Mouse (Mus musculus) left cerebral cortex, postnatal 14 days (tissue): ENCODE data around the gene Prkca. TPM values are rescaled to one million over a fixed set of nuclear protein-coding genes. Genes with fewer than 3 reads are reported as not detected.

Experiments used
- DNase-seq, 2 experiments: peaks; one replicate each; pipeline ENCODE4 v3.0.0; 2021 to 2022; ENCODE audit warnings: low spot score in 2 of 2, mixed read lengths in 1 of 2
- intact Hi-C: fragments of 180-260 bp; cut with DNase I; formaldehyde crosslinking; loops from one replicate; pipeline ENCODE4 v1.15.1; 2025
- long read RNA-seq, 2 experiments: library from polyadenylated mRNA; stranded (forward); transcript quantifications; one replicate each; pipeline ENCODE4 v2.0.0; 2021
- total RNA-seq, 2 experiments: library from RNA; stranded (reverse); gene quantifications; 2 replicates each; pipeline ENCODE4 v1.2.3; 2021

Prkca gene
- total RNA-seq = 100 to 1,000 TPM; 135 to 157 TPM
- long read RNA-seq, experiment 1, full-length matches to known transcripts = 31 of 57 reads
- long read RNA-seq, experiment 1, partial matches to known transcripts = 5 of 57 reads
- long read RNA-seq, experiment 1, other reads (novel, unspliced or antisense) = 21 of 57 reads
- long read RNA-seq, experiment 2, full-length matches to known transcripts = 30 of 46 reads
- long read RNA-seq, experiment 2, partial matches to known transcripts = 4 of 46 reads
- long read RNA-seq, experiment 2, other reads (novel, unspliced or antisense) = 12 of 46 reads

DNA sequence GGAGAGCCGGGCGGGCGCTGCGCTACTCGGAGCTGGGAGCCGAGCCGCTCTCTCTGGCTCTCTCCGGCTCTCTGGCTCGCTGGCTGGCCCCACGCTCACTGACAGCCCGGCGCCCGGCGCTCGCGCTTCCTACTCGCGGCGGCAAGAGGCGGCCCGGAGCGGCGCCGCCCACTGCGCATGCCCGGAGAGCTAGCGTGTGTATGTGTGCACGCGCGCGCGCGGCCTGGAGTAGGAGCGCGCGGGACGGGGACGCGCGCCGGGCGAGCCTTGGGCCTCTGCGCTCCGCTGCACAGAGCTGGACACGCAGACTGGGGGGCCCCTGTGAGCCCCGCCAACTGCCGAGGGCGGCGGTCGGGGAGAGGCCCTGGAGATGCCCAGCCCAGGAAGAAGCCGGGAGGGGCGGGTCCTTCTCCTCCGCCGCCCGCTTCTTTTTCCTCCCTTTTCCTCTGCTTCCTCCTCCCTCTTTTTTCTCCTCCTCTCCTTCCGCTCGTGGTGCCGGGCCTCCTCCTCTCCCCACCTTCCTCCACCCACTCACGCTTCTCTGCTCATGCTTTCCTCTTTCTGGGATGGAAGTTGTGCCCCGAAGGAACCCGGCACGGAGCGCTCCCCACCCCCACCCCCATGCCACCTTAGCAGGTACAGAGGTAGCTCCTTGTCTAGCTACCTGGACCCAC is at the start of gene Prkca:
TSS of gene Prkca (minus strand) at position 140 of the 674 bp plus-strand sequence.
- DNase-seq = peak; percentile 97
- intact Hi-C loops = loop anchor here (5.0 kb wide), 3 partner anchors 47 to 217 kb away; no protein-coding TSS in a partner anchor

DNA sequence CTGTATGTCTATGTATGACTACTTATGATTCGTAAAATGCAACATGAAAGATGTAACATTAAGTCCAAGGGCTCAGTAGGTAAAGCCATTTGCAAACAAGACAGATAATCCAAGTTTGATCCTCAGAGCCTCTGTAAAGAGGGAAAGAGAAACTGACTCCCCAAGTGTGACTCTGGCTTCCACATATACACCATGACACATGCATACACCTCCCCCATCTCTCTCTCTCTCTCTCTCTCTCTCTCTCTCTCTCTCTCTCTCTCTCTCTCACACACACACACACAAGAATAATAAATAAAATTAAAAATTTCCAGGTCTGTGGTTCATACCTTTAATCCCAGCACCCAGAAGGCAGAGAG is 41.9 kb upstream of the Prkca start:
- no peak for DNase-seq
- intact Hi-C loops = no loop called here

DNA sequence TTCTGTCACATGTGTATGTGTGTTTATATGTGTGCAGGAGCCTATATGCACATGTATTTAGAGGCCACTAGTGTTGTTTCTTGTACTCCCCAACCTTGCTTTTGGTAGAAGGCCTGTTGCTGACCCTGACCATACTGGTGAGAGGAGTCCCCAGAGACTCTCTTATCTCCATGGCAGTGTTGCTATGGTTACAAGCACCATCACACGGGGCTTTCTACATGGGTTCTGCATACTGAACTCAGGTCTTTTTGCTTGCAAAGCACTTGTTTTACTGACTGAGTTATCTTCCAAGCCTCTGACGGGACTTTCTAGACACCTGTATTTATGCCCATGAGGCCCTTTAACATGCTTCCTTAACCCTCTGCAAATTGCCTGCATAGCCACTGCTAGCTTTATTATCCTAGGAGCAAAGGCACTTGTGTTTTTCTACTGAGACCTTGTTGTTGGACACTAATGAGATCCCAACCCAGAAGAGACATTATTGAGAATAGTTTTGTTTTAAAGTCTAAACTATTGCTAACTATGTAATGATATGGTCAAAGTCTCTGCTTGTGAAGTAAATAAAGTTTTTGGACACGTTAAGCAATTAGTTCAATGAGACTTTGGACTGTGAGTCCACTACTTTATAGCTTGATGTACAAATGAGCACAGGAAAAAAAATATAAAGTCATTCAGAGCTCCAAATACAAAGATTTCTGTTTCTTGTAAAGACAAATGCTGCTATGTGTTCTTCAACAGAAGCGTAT is 41.4 kb upstream of the Prkca start:
- intact Hi-C loops = no loop called here
- DNase-seq = no peak

DNA sequence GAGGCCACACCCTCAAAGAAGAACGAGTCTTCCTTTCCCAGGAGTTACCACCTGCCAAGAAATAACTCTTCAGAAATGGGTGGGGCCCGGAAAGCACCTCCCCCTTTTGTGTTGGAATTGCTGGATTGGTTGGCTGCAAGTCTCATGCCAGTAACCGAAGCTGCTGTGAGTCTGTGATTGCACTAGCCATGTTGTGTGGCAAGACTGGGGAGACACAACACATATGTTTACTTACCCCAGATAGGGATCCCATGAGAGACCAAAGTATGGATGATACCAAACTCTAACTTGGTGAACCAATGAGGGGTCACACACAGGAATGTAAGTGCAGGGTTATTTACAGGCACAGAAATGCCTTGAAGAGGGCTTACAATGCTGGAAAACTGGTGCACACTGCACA is 38.9 kb upstream of the Prkca start:
- DNase-seq = no peak
- intact Hi-C loops = no loop called here

DNA sequence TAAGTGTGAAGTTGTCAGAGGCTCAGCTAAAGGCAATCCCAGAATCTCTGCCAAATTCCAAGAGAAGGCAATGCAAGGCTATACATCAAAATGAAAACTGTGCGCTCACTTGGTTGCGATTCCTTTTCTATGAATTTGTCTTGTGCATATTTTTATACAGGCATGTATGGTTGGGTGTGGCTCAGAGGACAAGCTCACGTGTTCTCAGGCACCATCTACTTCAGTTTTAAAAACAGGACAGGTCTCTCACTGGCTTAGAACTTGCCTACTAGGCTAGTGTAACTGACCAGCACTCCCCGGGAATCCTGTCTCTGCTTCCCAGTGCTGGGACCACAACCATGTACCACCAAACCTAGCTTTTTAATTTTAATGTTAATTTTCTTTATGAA is 34.6 kb upstream of the Prkca start:
- intact Hi-C loops = loop anchor here (2.0 kb wide), 1 partner anchor 250 kb away; no protein-coding TSS in a partner anchor
- no peak for DNase-seq

DNA sequence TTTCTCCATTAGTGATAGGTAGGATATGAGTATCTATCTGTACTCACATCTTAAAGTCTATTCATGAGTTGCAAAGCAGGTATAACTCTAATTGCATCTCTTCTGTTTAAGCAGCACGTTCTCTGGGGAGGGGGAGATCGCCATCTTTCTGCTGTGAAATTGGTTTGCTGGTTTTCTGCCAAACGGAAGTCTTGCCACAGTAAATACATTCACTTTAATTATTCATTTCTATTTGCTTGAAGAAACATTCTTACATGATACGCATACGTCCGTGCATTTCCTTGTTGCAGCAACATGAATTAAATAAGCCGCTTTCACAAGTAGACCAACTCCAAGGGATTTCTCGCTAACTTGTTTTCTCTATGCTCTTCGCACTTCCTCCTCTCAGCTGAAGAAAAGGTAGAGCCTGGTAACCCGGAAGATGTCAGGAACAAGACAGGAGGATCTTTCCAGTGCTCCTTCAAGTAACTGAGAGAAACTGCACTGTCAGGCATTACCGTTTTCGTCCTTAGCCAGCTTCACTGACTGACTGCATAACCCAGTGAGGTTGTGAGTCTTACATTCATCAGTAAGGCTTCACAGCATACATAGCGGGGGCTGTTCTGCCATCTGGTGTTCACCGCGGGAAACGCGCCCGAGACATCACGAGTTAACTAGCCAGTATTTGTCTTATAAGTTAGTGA is 34.1 kb upstream of the Prkca start:
- intact Hi-C loops = loop anchor here (2.0 kb wide), 1 partner anchor 249 kb away; no protein-coding TSS in a partner anchor
- DNase-seq = peak; percentile 89 to 91

DNA sequence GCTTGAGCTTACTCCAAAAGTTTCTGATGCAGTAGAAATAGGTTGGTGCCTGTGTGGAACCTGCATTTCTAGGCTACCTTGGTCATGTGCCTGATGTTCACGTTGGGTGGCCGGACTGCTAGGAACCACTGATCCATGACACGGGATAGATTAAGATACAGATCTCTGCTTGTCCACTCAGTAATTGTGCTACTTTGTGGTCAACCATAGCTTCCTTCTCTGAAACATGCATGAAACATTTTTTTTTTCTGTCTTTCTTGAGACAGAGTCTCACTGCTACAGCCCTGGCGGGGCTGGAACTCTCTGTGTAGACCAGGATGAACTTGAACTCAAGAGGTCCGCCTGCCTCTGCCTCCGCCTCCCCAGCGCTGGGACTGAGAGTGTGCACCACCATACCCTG is 33.1 kb upstream of the Prkca start:
- intact Hi-C loops = loop anchor here (1.0 kb wide), 1 partner anchor 352 kb away; no protein-coding TSS in a partner anchor
- DNase-seq = no peak

DNA sequence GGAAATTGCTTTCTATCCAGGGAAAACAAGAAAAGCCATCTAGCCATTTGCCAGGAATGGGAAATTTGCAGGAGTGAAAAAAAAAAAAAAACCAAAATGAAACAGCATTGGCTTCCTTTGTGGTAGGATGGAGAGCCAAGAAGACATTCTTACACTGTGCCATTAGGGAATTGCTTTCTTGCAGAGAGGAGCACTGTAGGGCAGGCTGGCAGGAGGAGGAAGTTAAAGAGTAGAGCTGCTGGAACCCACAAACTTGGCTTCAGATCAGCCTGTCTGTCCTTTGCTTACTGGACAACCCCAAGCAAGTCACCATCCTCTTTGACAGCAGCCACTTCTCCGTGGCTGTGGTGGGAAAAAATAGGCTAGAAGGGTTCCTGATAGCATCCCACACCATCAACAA is 23.3 kb upstream of the Prkca start:
- intact Hi-C loops = no loop called here
- no peak for DNase-seq

DNA sequence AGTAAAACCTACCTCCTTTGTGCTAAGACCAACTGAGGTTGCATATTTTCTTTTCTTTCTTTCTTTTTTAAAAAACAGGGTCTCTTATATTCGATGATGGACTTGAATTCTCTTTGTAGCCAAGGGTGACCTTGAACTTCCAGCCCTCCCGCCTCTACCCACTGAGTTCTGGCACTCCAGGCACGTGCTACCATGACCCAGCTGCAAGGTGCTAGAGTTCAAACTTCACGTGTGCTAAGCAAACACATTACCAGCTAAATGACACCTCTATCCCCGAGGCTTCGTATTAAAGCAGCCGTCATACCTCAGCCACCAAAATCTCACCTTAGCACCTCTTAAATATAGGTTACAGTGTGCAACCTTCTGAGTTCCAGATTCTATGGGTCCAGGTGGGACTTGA is 21.9 kb upstream of the Prkca start:
- intact Hi-C loops = no loop called here
- no peak for DNase-seq

DNA sequence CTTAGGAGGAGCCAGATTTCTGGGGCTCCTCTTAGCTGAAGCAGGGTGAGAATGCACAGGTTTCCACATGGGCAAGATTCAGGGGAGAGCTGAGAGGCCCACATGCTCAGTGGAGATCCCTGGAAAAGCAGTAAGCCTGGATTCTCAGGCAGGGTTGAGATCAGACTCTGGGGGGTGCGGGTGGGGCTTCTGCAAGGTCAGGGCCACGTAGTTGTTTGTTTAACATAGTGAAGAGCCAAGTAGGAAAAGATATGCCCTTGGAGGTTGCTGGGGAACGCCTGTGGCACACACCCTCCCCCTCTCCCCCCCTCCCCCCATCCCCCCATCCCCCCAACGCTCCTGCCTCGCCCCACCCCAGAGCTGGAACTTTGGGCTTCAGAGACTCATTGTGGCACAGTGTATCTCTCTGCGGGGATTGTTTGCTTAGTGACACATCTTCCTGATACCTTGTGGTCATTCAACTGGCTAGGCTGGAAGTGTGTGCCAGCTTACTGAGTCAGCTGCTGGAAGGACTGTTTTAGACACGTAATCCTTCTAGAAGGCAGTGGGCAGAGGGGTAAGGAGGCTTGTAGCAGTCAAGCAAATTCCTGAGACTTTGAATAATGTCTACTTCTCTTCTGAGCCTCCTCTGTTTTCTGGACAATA is 21.3 kb upstream of the Prkca start:
- peak in 1 of 2 experiments; percentile 20 for DNase-seq
- intact Hi-C loops = no loop called here

DNA sequence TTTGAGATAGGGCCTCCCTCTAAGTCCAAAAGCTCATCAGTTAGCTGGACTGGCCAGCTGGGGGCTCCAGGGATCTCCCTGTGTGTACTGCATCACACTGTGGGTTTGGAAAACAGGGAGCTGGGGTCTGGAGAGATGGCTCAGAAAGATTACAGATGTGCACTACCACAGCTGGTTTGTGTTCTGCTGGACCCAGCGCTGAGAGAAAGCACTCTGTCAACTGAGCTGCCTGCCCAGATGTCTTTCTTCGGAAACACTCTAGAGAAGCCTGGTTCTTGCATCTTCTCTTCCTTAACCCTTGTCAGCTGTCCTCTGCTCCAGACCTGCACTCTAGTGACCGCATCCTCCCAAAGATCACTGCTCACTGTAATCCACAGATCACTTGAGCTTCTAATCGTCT is 20.3 kb upstream of the Prkca start:
- intact Hi-C loops = no loop called here
- no peak for DNase-seq

DNA sequence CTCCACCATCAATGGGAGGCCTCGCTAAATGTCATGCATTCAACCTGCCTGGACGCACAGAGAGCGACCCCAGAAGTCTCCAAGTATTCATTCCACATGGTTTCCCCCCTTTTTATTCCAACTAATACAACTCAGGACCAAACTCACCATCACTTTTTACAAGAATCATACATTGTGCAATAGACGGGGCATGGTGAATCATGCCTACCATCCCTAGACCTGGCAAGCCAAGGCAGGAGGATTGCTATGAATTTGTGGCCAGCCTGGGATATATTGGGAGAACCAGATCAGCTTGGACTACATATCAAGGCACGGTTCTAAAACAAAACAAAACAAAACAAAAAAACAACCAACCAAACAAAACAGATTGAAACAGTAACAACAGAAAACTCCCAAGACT is 19.2 kb upstream of the Prkca start:
- intact Hi-C loops = no loop called here
- no peak for DNase-seq

DNA sequence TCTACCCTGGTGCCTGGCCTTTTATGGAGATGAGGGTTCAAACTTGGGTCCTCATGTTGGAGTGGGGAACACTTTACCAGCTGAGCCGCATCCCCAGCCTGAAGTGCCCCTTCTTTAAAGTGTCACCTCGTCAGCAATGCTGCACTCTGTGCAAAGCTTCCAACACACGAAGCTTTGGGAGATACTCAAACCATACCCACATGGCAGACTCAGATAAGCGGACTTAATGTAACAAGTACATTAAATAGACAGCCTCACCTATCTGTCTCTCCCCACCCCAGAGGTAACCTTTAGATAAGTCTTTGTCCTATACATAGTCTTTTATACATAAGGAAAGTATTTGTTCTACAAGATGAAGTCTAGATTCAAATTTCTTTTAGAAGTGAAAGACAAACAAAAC is 17.3 kb upstream of the Prkca start:
- intact Hi-C loops = no loop called here
- DNase-seq = no peak

DNA sequence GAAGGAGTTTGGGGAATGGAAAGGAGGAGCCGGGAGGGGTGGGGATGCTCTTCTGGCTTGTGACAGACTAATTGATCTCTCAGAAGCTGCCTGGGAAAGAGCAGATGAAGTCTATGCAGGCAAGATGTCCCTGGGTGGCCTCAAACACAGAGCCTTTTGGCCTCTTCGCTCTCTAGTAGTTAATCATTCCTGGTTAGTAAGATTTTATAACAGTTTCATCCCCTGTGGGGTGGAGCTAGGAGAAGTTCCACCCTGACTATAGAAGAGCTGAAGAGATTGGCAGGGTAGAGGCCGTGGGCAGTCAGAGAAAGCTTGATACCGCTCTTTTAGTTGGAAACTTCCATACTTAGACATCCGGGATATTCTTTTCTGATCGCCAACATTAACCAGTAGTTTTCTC is 15.2 kb upstream of the Prkca start:
- intact Hi-C loops = no loop called here
- no peak for DNase-seq

DNA sequence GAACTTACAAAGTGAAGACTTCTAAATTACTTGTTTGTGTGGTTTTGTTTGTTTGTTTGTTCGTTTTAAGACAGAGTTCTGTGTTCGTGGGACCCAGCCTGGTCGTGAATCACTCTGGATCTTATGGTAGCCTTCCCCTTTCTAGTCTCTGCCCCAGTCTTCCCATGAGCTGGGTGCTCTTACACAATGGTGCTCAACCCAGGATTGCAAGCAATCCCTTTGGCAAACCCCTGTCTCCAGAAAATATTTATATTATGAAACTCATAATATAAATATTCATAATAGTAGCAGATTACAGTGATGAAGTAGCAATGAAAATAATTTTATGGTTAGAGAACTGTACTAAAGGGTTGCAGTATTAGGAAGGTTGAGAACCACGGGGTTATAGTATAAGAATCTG is 12.3 kb upstream of the Prkca start:
- no peak for DNase-seq
- intact Hi-C loops = no loop called here

DNA sequence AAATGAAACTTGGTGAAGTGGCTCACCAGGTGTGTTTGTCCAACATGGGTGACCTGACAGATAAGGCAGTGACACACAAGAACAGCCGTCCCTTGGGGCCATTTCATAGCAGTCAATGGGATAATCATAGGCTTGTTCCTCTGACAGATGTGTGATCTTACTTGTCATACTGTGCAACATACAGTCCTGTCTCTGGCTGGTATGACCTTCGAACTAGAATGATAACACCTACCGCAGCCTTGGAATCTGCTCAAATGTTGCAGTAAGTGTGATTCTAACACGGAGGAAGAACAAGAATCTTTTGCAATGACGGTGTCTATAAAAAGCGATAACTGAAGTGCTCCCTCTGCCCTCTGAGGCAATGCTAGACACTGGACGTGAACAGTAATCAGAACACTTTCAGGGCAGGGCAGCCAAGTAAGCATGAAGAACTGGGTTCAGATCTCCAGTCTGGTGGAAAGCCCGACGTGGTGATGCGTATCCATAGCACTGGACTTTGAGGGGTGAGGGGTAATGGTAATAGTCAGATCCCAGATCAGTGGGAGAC is 9.2 kb upstream of the Prkca start:
- no peak for DNase-seq
- intact Hi-C loops = no loop called here

DNA sequence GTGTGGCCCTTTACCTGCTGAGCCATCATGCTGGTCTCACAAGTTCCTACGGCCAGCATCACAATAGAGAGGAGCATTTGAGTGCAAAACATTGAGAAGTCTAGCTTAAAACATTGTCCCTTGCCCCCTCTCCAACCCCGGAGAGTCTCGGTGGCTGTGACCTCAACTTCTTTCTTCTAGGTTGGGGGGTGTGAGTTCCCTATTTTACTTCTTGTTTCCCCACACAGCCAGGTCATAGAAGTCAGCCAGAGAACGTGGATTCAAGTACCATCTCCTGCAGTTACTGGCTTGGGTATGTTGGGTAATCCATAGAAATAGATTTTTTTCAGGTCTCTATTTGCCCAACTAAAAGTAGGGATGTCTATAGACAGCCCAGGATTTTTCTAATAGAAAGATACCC is 7.1 kb upstream of the Prkca start:
- DNase-seq = no peak
- intact Hi-C loops = no loop called here

DNA sequence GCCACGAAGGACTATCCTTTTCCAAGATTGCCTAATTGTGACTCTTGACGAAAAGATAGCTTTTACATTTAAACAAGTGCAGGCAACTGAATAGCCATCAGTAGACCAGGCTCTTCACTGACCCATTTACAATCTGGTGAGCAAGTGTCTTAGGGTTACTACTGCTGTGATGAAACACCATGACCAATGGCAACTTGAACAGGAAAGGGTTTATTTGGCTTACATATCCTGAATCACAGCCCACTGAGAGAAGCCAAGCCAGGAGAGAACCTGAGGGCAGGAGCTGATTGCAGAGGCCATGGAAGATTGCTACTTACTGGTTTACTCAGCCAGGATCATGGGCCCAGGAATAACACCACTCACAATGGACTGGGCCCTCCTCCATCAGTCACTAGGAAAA is 1.6 kb upstream of the Prkca start:
- DNase-seq = no peak
- intact Hi-C loops = no loop called here

DNA sequence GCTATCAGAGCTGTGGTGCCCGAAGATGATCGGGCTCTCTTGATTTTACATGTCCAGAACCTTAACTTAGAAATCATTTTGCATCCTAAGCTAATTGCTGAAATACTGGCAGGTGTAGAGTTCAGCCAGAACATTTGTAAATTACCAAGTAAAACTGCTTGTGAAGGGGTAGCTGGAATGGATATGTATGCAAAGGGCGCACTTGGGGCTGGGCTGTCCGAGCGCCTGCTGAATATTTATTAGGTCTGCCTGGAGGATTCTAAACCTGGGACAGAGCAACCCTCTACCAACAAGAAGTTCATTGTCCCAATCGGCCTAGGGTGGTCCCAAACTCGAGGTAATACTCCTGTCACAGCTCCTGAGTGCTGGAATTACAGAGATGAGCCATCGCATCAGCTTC is 1.0 kb upstream of the Prkca start:
- intact Hi-C loops = loop anchor here (5.0 kb wide), 3 partner anchors 47 to 217 kb away; no protein-coding TSS in a partner anchor
- no peak for DNase-seq
